Mouse (Mus musculus) C2C12 (cell line): ENCODE data around the gene Ints7. TPM values are rescaled to one million over a fixed set of nuclear protein-coding genes. Genes with fewer than 3 reads are reported as not detected.

ENCODE experiments used
- H3K27me3 ChIP-seq: one replicate; pipeline ENCODE4 v1.6.1; 2011; ENCODE audit not compliant: control insufficient read depth, insufficient read depth, insufficient read length
- H3K36me3 ChIP-seq: one replicate; pipeline ENCODE4 v1.6.1; 2011; ENCODE audit not compliant: control insufficient read depth, insufficient read depth
- H3K4me3 ChIP-seq: one replicate; pipeline ENCODE4 v1.5.1; 2011; ENCODE audit warnings: mild to moderate bottlenecking, control low read depth; ENCODE audit not compliant: poor library complexity, insufficient read depth, severe bottlenecking
- H3K79me2 ChIP-seq: one replicate; pipeline ENCODE4 v1.6.1; 2011; ENCODE audit not compliant: control insufficient read depth, insufficient read depth
- H3K79me3 ChIP-seq: one replicate; pipeline ENCODE4 v1.6.1; 2011; ENCODE audit warnings: low read depth, control low read depth
- H3ac ChIP-seq: one replicate; pipeline ENCODE3; 2011; ENCODE audit warnings: low read depth; ENCODE audit not compliant: control insufficient read depth, insufficient read length
- CEBPB ChIP-seq: IDR thresholded peaks from one replicate; pipeline ENCODE4 v1.6.1; 2011; ENCODE audit warnings: low read depth, mild to moderate bottlenecking, control low read depth, moderate library complexity
- CTCF ChIP-seq: IDR thresholded peaks from one replicate; pipeline ENCODE4 v1.5.1; 2011; ENCODE audit not compliant: control insufficient read depth, insufficient read depth, insufficient read length
- FOSL1 ChIP-seq: IDR thresholded peaks from one replicate; pipeline ENCODE4 v1.8.0; 2011; ENCODE audit warnings: mild to moderate bottlenecking, low read length; ENCODE audit not compliant: poor library complexity, insufficient read depth, severe bottlenecking
- MAX ChIP-seq: IDR thresholded peaks from one replicate; pipeline ENCODE4 v1.6.1; 2011; ENCODE audit warnings: mild to moderate bottlenecking, control low read depth
- MYOD1 ChIP-seq: IDR thresholded peaks from one replicate; pipeline ENCODE4 v1.6.1; 2011; ENCODE audit warnings: low read depth; ENCODE audit not compliant: control insufficient read depth, insufficient read length
- MYOG ChIP-seq: IDR thresholded peaks from one replicate; pipeline ENCODE4 v1.6.1; 2011; ENCODE audit not compliant: control insufficient read depth, insufficient read length; ENCODE audit errors: extremely low read depth
- USF1 ChIP-seq: IDR thresholded peaks from one replicate; pipeline ENCODE4 v1.6.1; 2011; ENCODE audit warnings: low read depth, mild to moderate bottlenecking, control low read depth, moderate library complexity
- polyA plus RNA-seq: library from polyadenylated mRNA; unstranded; fragments of >200 nt; fragmentation: generic; extraction: Trizol; gene quantifications from one replicate; pipeline ENCODE4 v1.2.1, GENCODE M21; 2012; ENCODE audit warnings: missing spikeins

Gene Ints7
- polyA plus RNA-seq, 1 experiment, result 24.1 TPM

GRCm38 (mm10) chr1:191638404-191638803, 63.0 kb downstream of the Ints7 start:
- no peaks in the 10 kb centered on the region for H3K36me3 ChIP-seq
- H3K4me3 ChIP-seq, result no peak overlapping the region
- TF ChIP-seq MYOG (no peak), FOSL1 (no peak), MAX (no peak), CTCF (no peak), USF1 (no peak), MYOD1 (no peak), CEBPB (no peak)
- H3K27me3 ChIP-seq, result no peaks in the 10 kb centered on the region
- no peak overlapping the region for H3ac ChIP-seq
- no peaks in the 10 kb centered on the region for H3K79me2 ChIP-seq
- H3K79me3 ChIP-seq, result no peaks in the 10 kb centered on the region

- H3K4me3 ChIP-seq, result no peak overlapping the region
- no peak overlapping the region for H3ac ChIP-seq
- H3K79me2 ChIP-seq, result no peaks in the 10 kb centered on the region
- no peaks in the 10 kb centered on the region for H3K36me3 ChIP-seq
- TF ChIP-seq MAX, result no peak
- TF ChIP-seq MYOG, result no peak
- no peak for TF ChIP-seq USF1
- TF ChIP-seq FOSL1, result no peak
- TF ChIP-seq CEBPB, result no peak
- no peaks in the 10 kb centered on the region for H3K27me3 ChIP-seq
- no peaks in the 10 kb centered on the region for H3K79me3 ChIP-seq
Measured at GRCm38 (mm10) chr1:191639200-191639807, 63.9 kb downstream of the Ints7 start.

GRCm38 (mm10) chr1:191640146-191640545, 64.7 kb downstream of the Ints7 start:
- Histone ChIP-seq H3ac (no peak overlapping the region), H3K36me3 (no peaks in the 10 kb centered on the region), H3K79me2 (no peaks in the 10 kb centered on the region), H3K27me3 (no peaks in the 10 kb centered on the region), H3K79me3 (no peaks in the 10 kb centered on the region), H3K4me3 (no peak overlapping the region)
- no peak for TF ChIP-seq CTCF
- no peak for TF ChIP-seq USF1
- TF ChIP-seq MYOG, result no peak
- TF ChIP-seq MAX, result no peak
- TF ChIP-seq FOSL1, result no peak
- TF ChIP-seq CEBPB, result no peak
- TF ChIP-seq MYOD1, result no peak

GRCm38 (mm10) chr1:191640848-191641247, 65.4 kb downstream of the Ints7 start:
- Histone ChIP-seq H3K79me3 (no peaks in the 10 kb centered on the region), H3K36me3 (no peaks in the 10 kb centered on the region), H3K4me3 (no peak overlapping the region), H3ac (no peak overlapping the region), H3K27me3 (no peaks in the 10 kb centered on the region), H3K79me2 (no peaks in the 10 kb centered on the region)
- TF ChIP-seq USF1, result no peak
- TF ChIP-seq MYOD1, result no peak
- no peak for TF ChIP-seq MYOG
- no peak for TF ChIP-seq CEBPB

- no peak overlapping the region for H3K4me3 ChIP-seq
- H3ac ChIP-seq, result no peak overlapping the region
- no peaks in the 10 kb centered on the region for H3K79me2 ChIP-seq
- TF ChIP-seq MYOG (no peak), MAX (no peak), USF1 (no peak), FOSL1 (no peak), CTCF (no peak), CEBPB (no peak)
- no peaks in the 10 kb centered on the region for H3K79me3 ChIP-seq
- H3K36me3 ChIP-seq, result no peaks in the 10 kb centered on the region
- H3K27me3 ChIP-seq, result no peaks in the 10 kb centered on the region
Measured at GRCm38 (mm10) chr1:191641438-191641837, 66.0 kb downstream of the Ints7 start.

- H3K4me3 ChIP-seq, result no peak overlapping the region
- TF ChIP-seq FOSL1 (no peak), MYOG (no peak), MAX (no peak), USF1 (no peak), CEBPB (no peak), CTCF (no peak), MYOD1 (no peak)
- no peaks in the 10 kb centered on the region for H3K27me3 ChIP-seq
- no peaks in the 10 kb centered on the region for H3K79me2 ChIP-seq
- no peaks in the 10 kb centered on the region for H3K79me3 ChIP-seq
- H3K36me3 ChIP-seq, result no peaks in the 10 kb centered on the region
- no peak overlapping the region for H3ac ChIP-seq
Measured at GRCm38 (mm10) chr1:191642903-191643302, 67.5 kb downstream of the Ints7 start.
